Mouse (Mus musculus): ENCODE data around the gene Mmd2. TPM values are rescaled to one million over a fixed set of nuclear protein-coding genes. Genes with fewer than 3 reads are reported as not detected.

Mmd2 gene
- polyA plus RNA-seq, 1 experiment from 2014 or later: 40.9 TPM

GRCm38 (mm10) chr5:142604379-142604778 lies 4.2 kb downstream of the Mmd2 start:
- Histone ChIP-seq H3K9me3 (no peaks in the 10 kb centered on the region), H3K4me2 (no peak overlapping the region), H3K27me3 (replicated peaks) (0 out of 2 replicates have a peak, but pooled peaks cover 5% of the 10 kb centered on the region), H3K4me3 (no peak overlapping the region), H3K36me3 (replicated peaks) (no peaks in the 10 kb centered on the region), H3K4me1 (peaks cover 14% of the 10 kb centered on the region), H3K27ac (no peak overlapping the region), H3K9ac (no peak overlapping the region)
- 82% methylated on average over 7 of the region's 7 CpGs for WGBS
- no peak for ATAC-seq (replicated peaks)

DNA sequence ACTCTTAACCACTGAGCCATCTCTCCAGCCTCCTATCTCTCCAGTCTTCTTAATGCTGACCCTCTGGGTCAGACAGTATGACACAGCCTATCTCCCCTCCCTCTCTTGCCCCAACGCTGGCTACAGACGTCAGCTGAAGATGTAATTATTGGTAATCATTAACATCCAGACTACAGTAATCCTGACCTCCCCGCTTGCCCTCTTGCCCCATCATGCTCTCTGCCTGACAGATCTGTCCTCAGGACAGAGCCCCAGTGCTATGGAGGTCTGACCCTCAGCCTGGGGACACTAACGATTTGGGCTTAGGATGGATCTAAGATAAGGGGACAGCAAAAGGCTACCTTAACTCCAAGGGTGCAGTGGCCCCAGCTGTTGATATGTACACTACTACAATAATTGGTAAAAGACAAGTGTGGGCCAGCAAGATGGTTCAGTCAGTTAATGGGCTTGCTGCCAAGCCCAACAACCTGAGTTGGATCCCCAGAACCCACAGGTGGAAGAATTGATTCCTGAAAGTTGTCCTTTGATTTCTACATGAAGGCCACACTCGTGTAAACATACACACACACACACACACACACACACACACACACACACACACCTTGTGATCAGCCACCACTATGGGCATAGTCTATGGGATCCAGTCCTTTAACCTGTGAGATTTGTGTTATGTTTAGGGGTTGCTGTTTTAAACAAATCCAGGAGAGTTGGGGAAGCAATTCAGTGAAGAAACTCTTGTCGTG lies 10.8 kb downstream of the Mmd2 start:
- Histone ChIP-seq H3K9ac (no peak overlapping the region), H3K27me3 (replicated peaks) (no peaks in the 10 kb centered on the region), H3K9me3 (no peaks in the 10 kb centered on the region), H3K4me3 (no peak overlapping the region), H3K27ac (no peak overlapping the region), H3K4me1 (no peaks in the 10 kb centered on the region), H3K36me3 (replicated peaks) (no peaks in the 10 kb centered on the region), H3K4me2 (no peak overlapping the region)
- ATAC-seq (replicated peaks): no peak
- WGBS: 75% methylated on average over 6 of the region's 6 CpGs

DNA sequence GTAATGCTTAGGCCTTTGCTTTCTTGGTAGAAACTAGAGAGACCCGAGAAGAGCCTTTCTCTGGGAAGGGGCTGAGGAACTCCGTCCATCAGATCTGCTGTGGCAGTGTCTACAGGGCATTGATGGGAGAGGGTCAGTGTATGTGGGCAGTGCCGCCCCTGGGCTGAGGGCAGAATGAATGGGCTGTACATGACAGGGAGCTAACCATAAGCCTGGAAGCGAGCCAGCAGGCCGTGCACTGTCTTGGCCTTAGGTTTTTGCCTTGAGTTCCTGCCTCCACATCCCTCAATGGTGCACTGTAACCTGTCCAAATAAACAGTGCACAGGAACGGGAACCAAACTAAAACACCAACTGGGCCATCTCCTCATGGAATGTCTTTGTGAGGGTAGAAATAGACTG lies 11.9 kb downstream of the Mmd2 start:
- H3K4me3 ChIP-seq: no peak overlapping the region
- no peaks in the 10 kb centered on the region for H3K27me3 ChIP-seq (replicated peaks)
- WGBS: 86% methylated on average over 6 of the region's 6 CpGs
- no peak overlapping the region for H3K27ac ChIP-seq
- no peaks in the 10 kb centered on the region for H3K4me1 ChIP-seq
- ATAC-seq (replicated peaks): no peak
- H3K36me3 ChIP-seq (replicated peaks): no peaks in the 10 kb centered on the region
- H3K9me3 ChIP-seq: no peaks in the 10 kb centered on the region
- no peak overlapping the region for H3K9ac ChIP-seq
- H3K4me2 ChIP-seq: no peak overlapping the region

- WGBS: 59% methylated on average over 3 of the region's 3 CpGs
- H3K27ac ChIP-seq: no peak overlapping the region
- no peaks in the 10 kb centered on the region for H3K9me3 ChIP-seq
- no peak overlapping the region for H3K4me3 ChIP-seq
- no peak for ATAC-seq (replicated peaks)
- no peak overlapping the region for H3K4me2 ChIP-seq
- H3K27me3 ChIP-seq (replicated peaks): no peaks in the 10 kb centered on the region
- no peaks in the 10 kb centered on the region for H3K36me3 ChIP-seq (replicated peaks)
- H3K4me1 ChIP-seq: peaks cover 7% of the 10 kb centered on the region; the same call in 1 of the 2 replicates
- no peak overlapping the region for H3K9ac ChIP-seq
These were observed 12.9 kb downstream of the Mmd2 start for GRCm38 (mm10) chr5:142595698-142596097.

GRCm38 (mm10) chr5:142590953-142591616 lies 17.5 kb downstream of the Mmd2 start:
- no peak overlapping the region for H3K9ac ChIP-seq
- peak overlapping the region; percentile 70 for H3K27ac ChIP-seq
- H3K27me3 ChIP-seq (replicated peaks): no peaks in the 10 kb centered on the region
- no peak overlapping the region for H3K4me3 ChIP-seq
- H3K4me2 ChIP-seq: no peak overlapping the region
- no peaks in the 10 kb centered on the region for H3K36me3 ChIP-seq (replicated peaks)
- H3K4me1 ChIP-seq: peaks cover 16% of the 10 kb centered on the region
- 44% methylated on average over 6 of the region's 6 CpGs for WGBS
- ATAC-seq (replicated peaks): peak; percentile 74
- H3K9me3 ChIP-seq: no peaks in the 10 kb centered on the region

- Histone ChIP-seq H3K27ac (peak overlapping the region; percentile 69), H3K9me3 (no peaks in the 10 kb centered on the region), H3K4me2 (peak overlapping the region; percentile 26), H3K4me1 (peaks cover 15% of the 10 kb centered on the region), H3K36me3 (replicated peaks) (peaks cover 2% of the 10 kb centered on the region; the same call in 1 of the 2 replicates), H3K9ac (no peak overlapping the region), H3K27me3 (replicated peaks) (no peaks in the 10 kb centered on the region), H3K4me3 (no peak overlapping the region)
- 20% methylated on average over 14 of the region's 14 CpGs for WGBS
- peak; percentile 93 for ATAC-seq (replicated peaks)
These were observed 24.9 kb downstream of the Mmd2 start for GRCm38 (mm10) chr5:142583616-142584126.

GRCm38 (mm10) chr5:142581517-142581916 lies 27.1 kb downstream of the Mmd2 start:
- ATAC-seq (replicated peaks): peak; percentile 41
- H3K4me3 ChIP-seq: no peak overlapping the region
- peaks cover 6% of the 10 kb centered on the region; the same call in 1 of the 2 replicates for H3K36me3 ChIP-seq (replicated peaks)
- no peak overlapping the region for H3K4me2 ChIP-seq
- H3K4me1 ChIP-seq: peaks cover 15% of the 10 kb centered on the region
- H3K27ac ChIP-seq: no peak overlapping the region
- no peak overlapping the region for H3K9ac ChIP-seq
- no peaks in the 10 kb centered on the region for H3K27me3 ChIP-seq (replicated peaks)
- H3K9me3 ChIP-seq: no peaks in the 10 kb centered on the region
- WGBS: 12% methylated on average over 5 of the region's 5 CpGs

- no peak overlapping the region for H3K9ac ChIP-seq
- 0 out of 2 replicates have a peak, but pooled peaks cover 3% of the 10 kb centered on the region for H3K4me1 ChIP-seq
- H3K9me3 ChIP-seq: no peaks in the 10 kb centered on the region
- H3K27me3 ChIP-seq (replicated peaks): no peaks in the 10 kb centered on the region
- peaks cover 6% of the 10 kb centered on the region; the same call in 1 of the 2 replicates for H3K36me3 ChIP-seq (replicated peaks)
- H3K4me3 ChIP-seq: no peak overlapping the region
- H3K27ac ChIP-seq: no peak overlapping the region
- 89% methylated on average over 10 of the region's 10 CpGs for WGBS
- H3K4me2 ChIP-seq: no peak overlapping the region
- ATAC-seq (replicated peaks): no peak
These were observed 30.4 kb downstream of the Mmd2 start for GRCm38 (mm10) chr5:142578192-142578591.

DNA sequence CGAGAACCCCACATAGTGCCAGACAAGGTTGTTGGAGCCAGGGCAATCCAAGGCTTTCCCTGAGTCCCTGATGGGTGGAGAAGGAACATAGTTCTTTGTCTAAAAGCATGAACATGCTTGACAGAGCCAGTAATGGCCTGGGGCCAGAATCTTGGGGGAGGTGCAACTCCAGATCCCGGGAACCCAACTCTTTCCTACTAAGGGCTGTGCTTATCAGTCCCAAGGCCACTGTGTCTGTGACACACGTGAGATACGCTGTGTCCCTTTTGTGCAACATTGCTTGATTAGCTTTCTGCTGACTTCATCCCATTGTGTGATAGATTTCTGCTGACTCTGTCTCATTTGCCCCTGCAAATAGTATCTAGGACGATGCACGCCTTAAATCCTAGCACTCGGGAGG lies 31.8 kb downstream of the Mmd2 start:
- Histone ChIP-seq H3K4me2 (no peak overlapping the region), H3K9me3 (no peaks in the 10 kb centered on the region), H3K27me3 (replicated peaks) (no peaks in the 10 kb centered on the region), H3K4me1 (0 out of 2 replicates have a peak, but pooled peaks cover 2% of the 10 kb centered on the region), H3K4me3 (no peak overlapping the region), H3K27ac (no peak overlapping the region), H3K36me3 (replicated peaks) (peaks cover 6% of the 10 kb centered on the region; the same call in 1 of the 2 replicates), H3K9ac (no peak overlapping the region)
- ATAC-seq (replicated peaks): no peak
- 75% methylated on average over 7 of the region's 7 CpGs for WGBS

GRCm38 (mm10) chr5:142574323-142575057 lies 34.1 kb downstream of the Mmd2 start:
- Histone ChIP-seq H3K36me3 (replicated peaks) (peaks cover 6% of the 10 kb centered on the region; the same call in 1 of the 2 replicates), H3K27ac (no peak overlapping the region), H3K9me3 (no peaks in the 10 kb centered on the region), H3K4me2 (no peak overlapping the region), H3K27me3 (replicated peaks) (no peaks in the 10 kb centered on the region), H3K9ac (no peak overlapping the region), H3K4me1 (no peaks in the 10 kb centered on the region), H3K4me3 (no peak overlapping the region)
- WGBS: 68% methylated on average over 8 of the region's 8 CpGs
- ATAC-seq (replicated peaks): no peak

GRCm38 (mm10) chr5:142564606-142565005 lies 44.0 kb downstream of the Mmd2 start:
- no peaks in the 10 kb centered on the region for H3K27me3 ChIP-seq (replicated peaks)
- H3K4me2 ChIP-seq: no peak overlapping the region
- no peak for ATAC-seq (replicated peaks)
- no peak overlapping the region for H3K4me3 ChIP-seq
- H3K9ac ChIP-seq: no peak overlapping the region
- 89% methylated on average over 1 of the region's 1 CpGs for WGBS
- H3K36me3 ChIP-seq (replicated peaks): 0 out of 2 replicates have a peak, but pooled peaks cover 7% of the 10 kb centered on the region
- H3K9me3 ChIP-seq: no peaks in the 10 kb centered on the region; the same call in 1 of the 2 replicates
- H3K4me1 ChIP-seq: no peaks in the 10 kb centered on the region
- H3K27ac ChIP-seq: no peak overlapping the region

- Histone ChIP-seq H3K4me2 (no peak overlapping the region), H3K9ac (no peak overlapping the region), H3K4me3 (no peak overlapping the region), H3K36me3 (replicated peaks) (no peaks in the 10 kb centered on the region), H3K4me1 (no peaks in the 10 kb centered on the region), H3K9me3 (no peaks in the 10 kb centered on the region), H3K27me3 (replicated peaks) (no peaks in the 10 kb centered on the region), H3K27ac (no peak overlapping the region)
- ATAC-seq (replicated peaks): no peak
- 62% methylated on average over 7 of the region's 7 CpGs for WGBS
These were observed 48.3 kb downstream of the Mmd2 start for GRCm38 (mm10) chr5:142560261-142560660.
